Mouse (Mus musculus) brain, embryonic 14.5 days (tissue): ENCODE results near the gene Usf1.

ENCODE experiments used
- CTCF ChIP-seq: fragments of 200-500 bp; IDR thresholded peaks from 2 replicates; pipeline ENCODE4 v1.5.1; 2012; ENCODE audit warnings: inconsistent platforms, mild to moderate bottlenecking, moderate library complexity, borderline replicate concordance; ENCODE audit not compliant: insufficient read depth, insufficient read length; ENCODE audit errors: extremely low read depth
- POLR2A ChIP-seq: fragments of 200-500 bp; IDR thresholded peaks from 2 replicates; pipeline ENCODE4 v1.6.1; 2012; ENCODE audit warnings: mild to moderate bottlenecking, inconsistent platforms, borderline replicate concordance; ENCODE audit not compliant: poor library complexity, insufficient read depth, insufficient read length, severe bottlenecking; ENCODE audit errors: extremely low read depth

DNA sequence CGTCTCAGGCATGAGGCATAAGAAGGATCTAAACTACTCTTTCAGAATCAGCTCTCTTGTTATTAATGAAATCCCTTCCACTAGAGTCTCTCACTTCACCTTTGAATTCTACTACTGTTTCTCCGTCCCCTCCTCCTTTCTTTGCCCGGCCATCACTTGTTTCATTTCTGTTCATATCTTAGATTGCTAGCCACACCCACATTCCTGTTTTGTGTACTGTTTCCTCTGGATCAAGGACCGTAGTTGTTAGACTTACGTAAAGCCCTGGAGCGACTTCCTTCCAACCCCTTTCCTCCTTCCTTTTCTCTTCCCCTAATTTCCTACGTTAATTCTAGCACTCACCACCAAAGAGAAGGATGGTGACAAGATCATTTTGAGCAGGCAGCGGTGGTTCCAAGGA lies 28.0 kb downstream of the Usf1 start:
- TF ChIP-seq POLR2A (no peak), CTCF (no peak)
